Mouse (Mus musculus) liver, postnatal 0 days (tissue): Measurements from ENCODE around the gene Smtn. TPM values are rescaled to one million over a fixed set of nuclear protein-coding genes. Genes with fewer than 3 reads are reported as not detected.

Experiments used
- ATAC-seq: fragments of 200-750 bp; cut with Nextera tagmentation; 2 replicates; pipeline ENCODE4 v1.8.0; 2017; ENCODE audit warnings: mild to moderate bottlenecking, moderate library complexity
- DNase-seq: peaks from one replicate; pipeline ENCODE4 v3.0.0-alpha.2; 2016
- H3K27ac ChIP-seq: fragments of 300-500 bp; sonication (generic); 2 replicates; pipeline ENCODE4 v1.5.1; 2014; ENCODE audit warnings: antibody characterized with exemption, moderate library complexity, mild to moderate bottlenecking, low read depth
- H3K27me3 ChIP-seq: fragments of 300-500 bp; sonication (generic); 2 replicates; pipeline ENCODE4 v1.6.1; 2014; ENCODE audit warnings: low read length, control low read depth, mixed read lengths; ENCODE audit not compliant: insufficient read depth
- H3K36me3 ChIP-seq: fragments of 300-500 bp; sonication (generic); replicated peaks from 2 replicates; pipeline ENCODE4 v1.6.1; 2014; ENCODE audit warnings: mild to moderate bottlenecking, control low read depth, low read length, moderate library complexity, mixed read lengths; ENCODE audit not compliant: insufficient read depth
- H3K4me1 ChIP-seq: fragments of 300-500 bp; sonication (generic); 2 replicates; pipeline ENCODE4 v1.6.1; 2014; ENCODE audit warnings: antibody characterized with exemption, mild to moderate bottlenecking, control low read depth; ENCODE audit not compliant: insufficient read depth
- H3K4me2 ChIP-seq: fragments of 300-500 bp; sonication (generic); 2 replicates; pipeline ENCODE4 v1.6.1; 2014; ENCODE audit warnings: low read depth, mild to moderate bottlenecking, low read length, moderate library complexity, mixed read lengths
- H3K4me3 ChIP-seq: fragments of 300-500 bp; sonication (generic); 2 replicates; pipeline ENCODE4 v1.5.1; 2014; ENCODE audit warnings: low read depth, low read length
- H3K9ac ChIP-seq: fragments of 300-500 bp; sonication (generic); replicated peaks from 2 replicates; pipeline ENCODE4 v1.6.1; 2014; ENCODE audit warnings: mild to moderate bottlenecking, moderate library complexity
- H3K9me3 ChIP-seq: fragments of 300-500 bp; sonication (generic); 2 replicates; pipeline ENCODE4 v1.6.1; 2016; ENCODE audit warnings: mild to moderate bottlenecking, control low read depth, low read length, mixed read lengths
- CTCF ChIP-seq: sonication (generic); IDR thresholded peaks from 2 replicates; pipeline ENCODE4 v1.5.1; 2016; ENCODE audit warnings: antibody characterized with exemption, low read depth
- EP300 ChIP-seq: IDR thresholded peaks from 2 replicates; pipeline ENCODE4 v1.6.1; 2016; ENCODE audit warnings: antibody characterized with exemption, low read depth, mild to moderate bottlenecking
- WGBS: fragments of 180-500 bp; shearing (Covaris S2); extraction: QIAGEN DNeasy Blood & Tissue Kit; methylation state at CpG from one replicate; pipeline ENCODE4 v1.1.7; 2014; ENCODE audit not compliant: insufficient replicate concordance; 5-methylcytosine and 5-hydroxymethylcytosine counted together
- polyA plus RNA-seq: library from polyadenylated mRNA; unstranded; fragments of >200 nt; fragmentation: Nextera tagmentation; extraction: Ambion mirVana; gene quantifications from 2 replicates; pipeline ENCODE4 v1.2.1, GENCODE M21; 2015

The Smtn gene
- polyA plus RNA-seq, 1 experiment from 2014 or later = 8.9 TPM

- no peak overlapping the region for H3K9ac ChIP-seq
- no peaks in the 10 kb centered on the region for H3K36me3 ChIP-seq
- no peak overlapping the region for H3K4me3 ChIP-seq
- H3K4me1 ChIP-seq = peaks cover 6% of the 10 kb centered on the region
- WGBS = 41% methylated on average over 9 of the region's 9 CpGs
- ATAC-seq (peak; percentile 50; the same call in 1 of the 2 replicates), DNase-seq (peak; percentile 31)
- TF ChIP-seq CTCF (no peak), EP300 (no peak)
- H3K27me3 ChIP-seq = no peaks in the 10 kb centered on the region
- peak overlapping the region; percentile 73 for H3K27ac ChIP-seq
- 0 out of 2 replicates have a peak overlapping the region, but pooled peaks have one; percentile 14 for H3K4me2 ChIP-seq
- peaks cover 4% of the 10 kb centered on the region for H3K9me3 ChIP-seq
These were observed 5.3 kb upstream of the Smtn start for GRCm38 (mm10) chr11:3545531-3546241.

- Histone ChIP-seq H3K4me2 (no peak overlapping the region), H3K36me3 (no peaks in the 10 kb centered on the region), H3K27ac (no peak overlapping the region), H3K4me1 (peaks cover 11% of the 10 kb centered on the region), H3K9me3 (peaks cover 4% of the 10 kb centered on the region), H3K4me3 (no peak overlapping the region), H3K27me3 (no peaks in the 10 kb centered on the region), H3K9ac (no peak overlapping the region)
- DNase-seq = no peak
- 90% methylated on average over 5 of the region's 5 CpGs for WGBS
- ATAC-seq = no peak
- peak; percentile 39 for TF ChIP-seq CTCF
- TF ChIP-seq EP300 = no peak
These were observed 4.0 kb upstream of the Smtn start for GRCm38 (mm10) chr11:3544409-3544808.

- H3K4me1 ChIP-seq = peaks cover 15% of the 10 kb centered on the region
- no peaks in the 10 kb centered on the region for H3K36me3 ChIP-seq
- H3K4me3 ChIP-seq = no peak overlapping the region
- peak; percentile 14 for DNase-seq
- no peak for ATAC-seq
- no peak overlapping the region for H3K4me2 ChIP-seq
- H3K27ac ChIP-seq = no peak overlapping the region
- H3K27me3 ChIP-seq = no peaks in the 10 kb centered on the region
- no peak for TF ChIP-seq EP300
- TF ChIP-seq CTCF = no peak
- 45% methylated on average over 5 of the region's 5 CpGs for WGBS
- peaks cover 4% of the 10 kb centered on the region for H3K9me3 ChIP-seq
- H3K9ac ChIP-seq = no peak overlapping the region
These were observed 2.6 kb upstream of the Smtn start for GRCm38 (mm10) chr11:3543001-3543400.

- Histone ChIP-seq H3K4me1 (peaks cover 25% of the 10 kb centered on the region), H3K9ac (no peak overlapping the region), H3K36me3 (no peaks in the 10 kb centered on the region), H3K27ac (no peak overlapping the region), H3K9me3 (peaks cover 4% of the 10 kb centered on the region), H3K27me3 (no peaks in the 10 kb centered on the region), H3K4me2 (no peak overlapping the region), H3K4me3 (no peak overlapping the region)
- no peak for ATAC-seq
- 70% methylated on average over 3 of the region's 3 CpGs for WGBS
- no peak for TF ChIP-seq EP300
- no peak for TF ChIP-seq CTCF
- no peak for DNase-seq
These were observed 1.5 kb upstream of the Smtn start for GRCm38 (mm10) chr11:3541932-3542331.

GRCm38 (mm10) chr11:3539826-3540196, 601 bp downstream of the Smtn start:
- Histone ChIP-seq H3K4me3 (peak overlapping the region; percentile 54), H3K27ac (no peak overlapping the region), H3K4me2 (peak overlapping the region; percentile 70), H3K4me1 (peaks cover 36% of the 10 kb centered on the region), H3K9ac (peak overlapping the region; percentile 56; the same call in 1 of the 2 replicates), H3K36me3 (no peaks in the 10 kb centered on the region), H3K9me3 (peaks cover 4% of the 10 kb centered on the region), H3K27me3 (no peaks in the 10 kb centered on the region)
- DNase-seq (peak; percentile 12), ATAC-seq (no peak)
- 53% methylated on average over 4 of the region's 4 CpGs for WGBS
- TF ChIP-seq EP300 (no peak), CTCF (0 out of 2 replicates have a peak, but pooled peaks have one; percentile 8)

- H3K27me3 ChIP-seq = no peaks in the 10 kb centered on the region
- peak overlapping the region; percentile 54 for H3K4me3 ChIP-seq
- no peaks in the 10 kb centered on the region; the same call in 1 of the 2 replicates for H3K9me3 ChIP-seq
- peak overlapping the region; percentile 49; the same call in 1 of the 2 replicates for H3K27ac ChIP-seq
- WGBS = 3% methylated on average over 33 of the region's 33 CpGs
- peak overlapping the region; percentile 70 for H3K4me2 ChIP-seq
- H3K4me1 ChIP-seq = peaks cover 37% of the 10 kb centered on the region
- no peak for TF ChIP-seq EP300
- no peak for TF ChIP-seq CTCF
- H3K36me3 ChIP-seq = no peaks in the 10 kb centered on the region
- DNase-seq (peak; percentile 88), ATAC-seq (peak; percentile 85)
- peak overlapping the region; percentile 56 for H3K9ac ChIP-seq
These were observed 1.1 kb downstream of the Smtn start for GRCm38 (mm10) chr11:3539111-3539825.
